Comparison of ENCODE assay signal across 26 mouse cellular contexts in the genomic region with DNA sequence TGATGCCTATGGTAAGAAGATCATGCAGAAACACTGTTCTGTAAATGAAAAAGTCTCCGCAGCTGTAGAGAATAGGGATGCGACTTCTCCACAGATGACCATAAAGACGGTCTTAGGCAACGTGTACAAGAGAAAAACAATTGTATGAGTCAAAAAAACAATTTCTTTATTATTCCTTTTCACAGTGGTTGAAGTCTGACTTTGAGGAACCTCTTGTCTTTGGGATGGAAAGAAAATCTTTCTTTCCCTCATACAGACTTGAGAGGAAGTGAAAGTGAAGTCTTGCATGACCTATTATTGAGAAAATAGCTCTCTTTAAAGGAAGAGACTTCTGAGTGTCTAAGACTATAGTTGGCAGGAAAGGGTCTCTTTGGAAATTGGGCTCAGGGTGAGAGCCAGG.
A peak's percentile ranks its signal among the peaks of the same experiment; 100 is the strongest.
DNase-seq lines count a peak whose midpoint lies in the region; ATAC-seq and TF ChIP-seq lines count a peak whose summit lies in the region.
"Had no signal": no experiment of that assay in that cellular context is flagged by ENCODE, and none has a peak within 500 bp of the region (broad histone marks: within the 10 kb centered on the region; RNA-seq: fewer than 3 reads in every experiment).

No protein-coding gene starts in this region.

- H3K9ac ChIP-seq in liver, postnatal 0 days (replicated peaks), result no peak overlapping the region
- H3K9ac ChIP-seq in liver, embryonic 11.5 days (ENCODE audit: low read depth, low read length), result no peak overlapping the region
- H3K9ac ChIP-seq in neural tube, embryonic 15.5 days (replicated peaks), result no peak overlapping the region
- H3K9ac ChIP-seq: hindbrain, embryonic 15.5 days; limb, embryonic 12.5 days; liver, embryonic 14.5 days; lung, embryonic 15.5 days; neural tube, embryonic 12.5 days; stomach, embryonic 15.5 days had no signal

- TF ChIP-seq POLR2A in bone marrow macrophage, adult 2 months (IDR thresholded peaks at IDR 0.05; ENCODE audit: borderline replicate concordance, low read depth, low read length), result no peak

- WGBS in liver, postnatal 0 days (ENCODE audit: insufficient replicate concordance), result 74% methylated on average over 4 of the region's 4 CpGs
- WGBS in liver, embryonic 11.5 days, result 85% methylated on average over 4 of the region's 4 CpGs
- WGBS in neural tube, embryonic 15.5 days, result 96% methylated on average over 4 of the region's 4 CpGs
- 90% methylated on average over 4 of the region's 4 CpGs for WGBS in forebrain, embryonic 10.5 days

- no peak overlapping the region for H3K4me3 ChIP-seq in liver, postnatal 0 days (ENCODE audit: low read depth, low read length)
- H3K4me3 ChIP-seq in liver, embryonic 11.5 days (ENCODE audit: low read depth, low read length), result no peak overlapping the region
- H3K4me3 ChIP-seq in bone marrow macrophage, adult 2 months (ENCODE audit: insufficient read depth, low read length), result no peak overlapping the region
- no peak overlapping the region for H3K4me3 ChIP-seq in neural tube, embryonic 15.5 days (replicated peaks)
- H3K4me3 ChIP-seq in forebrain, embryonic 10.5 days, result no peak overlapping the region
- H3K4me3 ChIP-seq: gastrocnemius, adult 2 months; heart, embryonic 10.5 days; hindbrain, embryonic 15.5 days; limb, embryonic 12.5 days; lung, embryonic 15.5 days; neural tube, embryonic 12.5 days; stomach, embryonic 15.5 days had no signal

- H3K9me3 ChIP-seq in liver, postnatal 0 days (ENCODE audit: low read length), result no peaks in the 10 kb centered on the region
- H3K9me3 ChIP-seq in liver, embryonic 11.5 days (ENCODE audit: control insufficient read depth, low read length), result no peaks in the 10 kb centered on the region
- H3K9me3 ChIP-seq in neural tube, embryonic 15.5 days (replicated peaks), result no peaks in the 10 kb centered on the region
- H3K9me3 ChIP-seq in forebrain, embryonic 10.5 days, result no peaks in the 10 kb centered on the region
- H3K9me3 ChIP-seq: heart, embryonic 10.5 days; hindbrain, embryonic 15.5 days; limb, embryonic 12.5 days; lung, embryonic 15.5 days; neural tube, embryonic 12.5 days; stomach, embryonic 15.5 days had no signal

- no peaks in the 10 kb centered on the region for H3K36me3 ChIP-seq in liver, postnatal 0 days (replicated peaks; ENCODE audit: insufficient read depth, low read length)
- H3K36me3 ChIP-seq in liver, embryonic 11.5 days (ENCODE audit: control insufficient read depth, insufficient read depth, low read length), result no peaks in the 10 kb centered on the region
- no peaks in the 10 kb centered on the region for H3K36me3 ChIP-seq in neural tube, embryonic 15.5 days
- no peaks in the 10 kb centered on the region for H3K36me3 ChIP-seq in forebrain, embryonic 10.5 days (replicated peaks)
- H3K36me3 ChIP-seq: heart, embryonic 10.5 days; hindbrain, embryonic 15.5 days; limb, embryonic 12.5 days; lung, embryonic 15.5 days; neural tube, embryonic 12.5 days; stomach, embryonic 15.5 days had no signal

- no peak for DNase-seq in liver, postnatal 0 days
- DNase-seq in liver, embryonic 11.5 days (ENCODE audit: low spot score), result no peak
- peak; percentile 54 for DNase-seq in A20 (ENCODE audit: low read depth, low spot score)
- no peak for DNase-seq in forebrain, embryonic 10.5 days (ENCODE audit: extremely low spot score, low spot score)
- DNase-seq: adrenal gland, adult 8-10 months; cerebellum, adult 2 months; cerebellum, postnatal 25 days; embryo, embryonic 11 days; gastrocnemius, adult 2 months; kidney, adult 8-10 months; kidney, postnatal 10 days; layer of hippocampus, postnatal 36 days; midbrain, embryonic 14.5 days; thymus, adult 2 months; thymus, postnatal 4 days had no signal

- no peak for ATAC-seq in liver, postnatal 0 days
- ATAC-seq in liver, embryonic 11.5 days (replicated peaks; ENCODE audit: low FRiP score), result no peak
- ATAC-seq in monocyte, adult 5-6 weeks (replicated peaks; ENCODE audit: insufficient number of reproducible peaks, low FRiP score, low TSS enrichment, poor library complexity, severe bottlenecking), result peak; percentile 83
- ATAC-seq in neural tube, embryonic 15.5 days (ENCODE audit: low FRiP score), result no peak
- ATAC-seq: forebrain, embryonic 14.5 days had no signal

- TF ChIP-seq CTCF in liver, postnatal 0 days (IDR thresholded peaks at IDR 0.05; ENCODE audit: low read depth), result no peak
- no peak for TF ChIP-seq CTCF in bone marrow macrophage, adult 2 months (IDR thresholded peaks at IDR 0.05; ENCODE audit: low read depth, low read length)

- TF ChIP-seq EP300 in liver, postnatal 0 days (IDR thresholded peaks at IDR 0.05; ENCODE audit: low read depth), result no peak

- no peak overlapping the region for H3K4me2 ChIP-seq in liver, postnatal 0 days (ENCODE audit: low read depth, low read length)
- H3K4me2 ChIP-seq in liver, embryonic 11.5 days, result no peak overlapping the region
- H3K4me2 ChIP-seq in neural tube, embryonic 15.5 days, result no peak overlapping the region
- H3K4me2 ChIP-seq: hindbrain, embryonic 15.5 days; limb, embryonic 12.5 days; lung, embryonic 15.5 days; neural tube, embryonic 12.5 days; stomach, embryonic 15.5 days had no signal

- H3K27ac ChIP-seq in liver, postnatal 0 days (ENCODE audit: low read depth), result 0 out of 2 replicates have a peak overlapping the region, but pooled peaks have one; percentile 53
- H3K27ac ChIP-seq in liver, embryonic 11.5 days (ENCODE audit: low read depth, low read length), result no peak overlapping the region
- H3K27ac ChIP-seq in bone marrow macrophage, adult 2 months (ENCODE audit: insufficient read depth, low read depth, low read length), result peak overlapping the region; percentile 82
- H3K27ac ChIP-seq in neural tube, embryonic 15.5 days (replicated peaks), result no peak overlapping the region
- no peak overlapping the region for H3K27ac ChIP-seq in forebrain, embryonic 10.5 days
- H3K27ac ChIP-seq: gastrocnemius, adult 2 months; heart, embryonic 10.5 days; hindbrain, embryonic 15.5 days; limb, embryonic 12.5 days; liver, embryonic 14.5 days; lung, embryonic 15.5 days; neural tube, embryonic 12.5 days; stomach, embryonic 15.5 days had no signal

- H3K27me3 ChIP-seq in liver, postnatal 0 days (ENCODE audit: insufficient read depth, low read length), result no peaks in the 10 kb centered on the region
- H3K27me3 ChIP-seq in liver, embryonic 11.5 days (replicated peaks; ENCODE audit: control insufficient read depth, insufficient read depth, low read length), result no peaks in the 10 kb centered on the region
- no peaks in the 10 kb centered on the region for H3K27me3 ChIP-seq in neural tube, embryonic 15.5 days (replicated peaks)
- H3K27me3 ChIP-seq in forebrain, embryonic 10.5 days (ENCODE audit: poor library complexity, severe bottlenecking), result no peaks in the 10 kb centered on the region
- H3K27me3 ChIP-seq: hindbrain, embryonic 15.5 days; limb, embryonic 12.5 days; lung, embryonic 15.5 days; neural tube, embryonic 12.5 days; stomach, embryonic 15.5 days had no signal

- H3K4me1 ChIP-seq in liver, postnatal 0 days (ENCODE audit: insufficient read depth), result no peaks in the 10 kb centered on the region
- H3K4me1 ChIP-seq in liver, embryonic 11.5 days (replicated peaks; ENCODE audit: control insufficient read depth, insufficient read depth, low read length), result no peaks in the 10 kb centered on the region
- H3K4me1 ChIP-seq in bone marrow macrophage, adult 2 months (ENCODE audit: control insufficient read depth, insufficient read depth, low read length), result peaks cover 12% of the 10 kb centered on the region
- no peaks in the 10 kb centered on the region for H3K4me1 ChIP-seq in neural tube, embryonic 15.5 days
- H3K4me1 ChIP-seq in forebrain, embryonic 10.5 days, result 0 out of 2 replicates have a peak, but pooled peaks cover 6% of the 10 kb centered on the region
- H3K4me1 ChIP-seq: heart, embryonic 10.5 days; hindbrain, embryonic 15.5 days; limb, embryonic 12.5 days; lung, embryonic 15.5 days; neural tube, embryonic 12.5 days; stomach, embryonic 15.5 days had no signal

Comparison
In these comparisons a context has a peak if more than half of its experiments do, and no peak if none do; other contexts are left out.
1. H3K27ac ChIP-seq: peak in liver, postnatal 0 days (single experiment) and bone marrow macrophage, adult 2 months (single experiment); none in liver, embryonic 11.5 days (single experiment), neural tube, embryonic 15.5 days (single experiment) and forebrain, embryonic 10.5 days (single experiment).